8 mouse cellular contexts compared by ENCODE assay signal in the genomic region with DNA sequence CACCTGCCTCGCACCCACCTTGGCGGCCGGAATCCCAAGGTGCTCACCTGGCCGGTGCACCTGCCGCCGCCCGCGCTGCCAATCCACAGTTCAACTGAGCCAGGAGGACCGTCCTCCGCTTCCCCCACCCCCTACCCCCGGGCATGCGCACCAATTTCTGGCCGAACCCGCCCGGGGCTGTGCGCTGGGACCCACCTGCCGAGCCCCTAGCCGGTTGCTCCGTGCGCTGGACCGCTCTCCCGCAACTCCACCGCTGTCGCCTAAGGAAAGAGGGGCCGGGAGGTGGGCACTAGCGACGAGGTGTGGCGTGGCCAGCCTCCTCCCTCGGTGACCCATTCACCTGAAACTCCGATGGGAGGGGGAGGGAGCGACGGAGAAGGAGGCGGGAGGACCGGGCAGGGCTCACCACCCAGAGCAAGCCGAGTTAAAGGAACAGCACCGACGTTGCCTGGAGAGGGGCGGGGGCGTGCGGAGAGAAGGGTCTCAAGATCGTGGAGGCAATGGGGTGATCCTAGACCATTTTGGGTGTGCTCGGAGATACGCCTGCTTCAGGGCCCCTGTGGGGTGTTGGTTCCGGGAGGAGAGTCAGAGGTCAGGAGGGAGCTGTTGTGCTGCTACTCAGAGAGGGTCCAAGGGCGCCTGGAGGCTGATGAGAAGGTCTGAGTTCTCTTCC. TPM values are rescaled to one million over a fixed set of nuclear protein-coding genes. Genes with fewer than 3 reads are reported as not detected.
DNase-seq lines count a peak whose midpoint lies in the region; ATAC-seq lines count a peak whose summit lies in the region.

A gene (minus strand): TSS at position 350 of the 673 bp plus-strand sequence.

- H3K27me3 ChIP-seq in erythroblast, embryonic 14.5 days (ENCODE audit: control insufficient read depth): peaks cover 55% of the 10 kb centered on the region
- peaks cover 36% of the 10 kb centered on the region for H3K27me3 ChIP-seq in heart, embryonic 11.5 days (ENCODE audit: control insufficient read depth, insufficient read depth, low read length)
- peaks cover 41% of the 10 kb centered on the region for H3K27me3 ChIP-seq in kidney, embryonic 16.5 days (ENCODE audit: insufficient read depth, low read length)
- H3K27me3 ChIP-seq in liver, embryonic 13.5 days: peaks cover 51% of the 10 kb centered on the region
- peaks cover 46% of the 10 kb centered on the region for H3K27me3 ChIP-seq in neural tube, embryonic 12.5 days (replicated peaks)

- H3K36me3 ChIP-seq in erythroblast, embryonic 14.5 days (ENCODE audit: control insufficient read depth): no peaks in the 10 kb centered on the region
- H3K36me3 ChIP-seq in heart, embryonic 11.5 days (ENCODE audit: control insufficient read depth, insufficient read depth, low read length): no peaks in the 10 kb centered on the region
- H3K36me3 ChIP-seq in kidney, embryonic 16.5 days (ENCODE audit: insufficient read depth, low read length): no peaks in the 10 kb centered on the region
- H3K36me3 ChIP-seq in liver, embryonic 13.5 days: no peaks in the 10 kb centered on the region
- no peaks in the 10 kb centered on the region for H3K36me3 ChIP-seq in neural tube, embryonic 12.5 days

- H3K4me1 ChIP-seq in erythroblast, embryonic 14.5 days (ENCODE audit: control insufficient read depth): peaks cover 7% of the 10 kb centered on the region
- H3K4me1 ChIP-seq in heart, embryonic 11.5 days (ENCODE audit: control insufficient read depth, insufficient read depth, low read length): 0 out of 2 replicates have a peak, but pooled peaks cover 6% of the 10 kb centered on the region
- peaks cover 18% of the 10 kb centered on the region; the same call in 1 of the 2 replicates for H3K4me1 ChIP-seq in kidney, embryonic 16.5 days (ENCODE audit: insufficient read depth, low read length)
- H3K4me1 ChIP-seq in liver, embryonic 13.5 days (replicated peaks): peaks cover 9% of the 10 kb centered on the region
- peaks cover 19% of the 10 kb centered on the region for H3K4me1 ChIP-seq in neural tube, embryonic 12.5 days

- H3K27ac ChIP-seq in heart, embryonic 11.5 days (ENCODE audit: low read depth, low read length): no peak within 1 kb of the TSS
- peak within 1 kb of the TSS; percentile 78 for H3K27ac ChIP-seq in kidney, embryonic 16.5 days (ENCODE audit: low read length)
- peak within 1 kb of the TSS; percentile 23; the same call in 1 of the 2 replicates for H3K27ac ChIP-seq in liver, embryonic 13.5 days
- H3K27ac ChIP-seq in neural tube, embryonic 12.5 days: no peak within 1 kb of the TSS

- peak; percentile 79 to 83 for DNase-seq in cerebellum, postnatal 36 days
- DNase-seq in liver, embryonic 13.5 days: no peak
- peak; percentile 56 to 62 for DNase-seq in urinary bladder, postnatal 36 days (ENCODE audit: low spot score in 2 of 2)

- peak within 1 kb of the TSS; percentile 64 for H3K9ac ChIP-seq in heart, embryonic 11.5 days (ENCODE audit: low read depth, low read length)
- H3K9ac ChIP-seq in kidney, embryonic 16.5 days (replicated peaks; ENCODE audit: low read length): peak within 1 kb of the TSS; percentile 83
- peak within 1 kb of the TSS; percentile 60 for H3K9ac ChIP-seq in liver, embryonic 13.5 days
- H3K9ac ChIP-seq in neural tube, embryonic 12.5 days: peak within 1 kb of the TSS; percentile 49

- 0% methylated on average over 45 of the region's 45 CpGs for WGBS in heart, embryonic 11.5 days (ENCODE audit: insufficient replicate concordance)
- 0% methylated on average over 40 of the region's 45 CpGs for WGBS in kidney, embryonic 16.5 days
- under 1% methylated on average over 45 of the region's 45 CpGs for WGBS in liver, embryonic 13.5 days (ENCODE audit: insufficient replicate concordance)
- WGBS in neural tube, embryonic 12.5 days: under 1% methylated on average over 45 of the region's 45 CpGs

- ATAC-seq in erythroblast, adult 5-6 weeks (replicated peaks; ENCODE audit: low FRiP score, poor library complexity, severe bottlenecking): no peak
- ATAC-seq in heart, embryonic 11.5 days (replicated peaks; ENCODE audit: insufficient number of reproducible peaks, low FRiP score, low TSS enrichment): peak; percentile 46; the same call in 1 of the 2 replicates
- ATAC-seq in kidney, embryonic 16.5 days (ENCODE audit: low FRiP score, low TSS enrichment): peak; percentile 89
- peak; percentile 74 for ATAC-seq in liver, embryonic 13.5 days (ENCODE audit: low read depth)
- ATAC-seq in neural tube, embryonic 12.5 days (ENCODE audit: low FRiP score, low read depth): peak; percentile 65

- no peaks in the 10 kb centered on the region; the same call in 1 of the 2 replicates for H3K9me3 ChIP-seq in erythroblast, embryonic 14.5 days (ENCODE audit: control insufficient read depth, low read length)
- no peaks in the 10 kb centered on the region for H3K9me3 ChIP-seq in heart, embryonic 11.5 days (replicated peaks; ENCODE audit: control insufficient read depth, low read length)
- no peaks in the 10 kb centered on the region for H3K9me3 ChIP-seq in kidney, embryonic 16.5 days (ENCODE audit: low read length)
- H3K9me3 ChIP-seq in liver, embryonic 13.5 days (replicated peaks): no peaks in the 10 kb centered on the region
- H3K9me3 ChIP-seq in neural tube, embryonic 12.5 days: no peaks in the 10 kb centered on the region

- peak within 1 kb of the TSS; percentile 100 for H3K4me2 ChIP-seq in heart, embryonic 11.5 days
- peak within 1 kb of the TSS; percentile 97 for H3K4me2 ChIP-seq in kidney, embryonic 16.5 days (replicated peaks; ENCODE audit: low read depth, low read length)
- H3K4me2 ChIP-seq in liver, embryonic 13.5 days: peak within 1 kb of the TSS; percentile 78
- peak within 1 kb of the TSS; percentile 100 for H3K4me2 ChIP-seq in neural tube, embryonic 12.5 days (replicated peaks)

- H3K4me3 ChIP-seq in erythroblast, embryonic 14.5 days (replicated peaks): peak within 1 kb of the TSS; percentile 60
- H3K4me3 ChIP-seq in heart, embryonic 11.5 days (ENCODE audit: low read depth, low read length): peak within 1 kb of the TSS; percentile 75
- H3K4me3 ChIP-seq in kidney, embryonic 16.5 days (ENCODE audit: low read length): peak within 1 kb of the TSS; percentile 73
- peak within 1 kb of the TSS; percentile 64 for H3K4me3 ChIP-seq in liver, embryonic 13.5 days (replicated peaks)
- H3K4me3 ChIP-seq in neural tube, embryonic 12.5 days: peak within 1 kb of the TSS; percentile 54

RNA-seq across cellular contexts. Expression of the gene that starts here (rescaled TPM):
- not detected in 2 replicates for polyA plus RNA-seq in erythroblast, embryonic 14.5 days (2012)
- not detected in 2 replicates for total RNA-seq in erythroblast, adult 5-6 weeks (2015; ENCODE audit: low replicate concordance)
- 1.4 TPM in 1 of 2 replicates, not detected in the other for total RNA-seq in erythroblast, adult 5-6 weeks (2017; ENCODE audit: low replicate concordance)
- 1.5 and 1.7 TPM in 2 replicates for polyA plus RNA-seq in heart, embryonic 11.5 days (2014; fragmentation: Nextera tagmentation; extraction: Ambion mirVana)
- 34.3 and 34.4 TPM in 2 replicates for polyA plus RNA-seq in kidney, embryonic 16.5 days (2015; fragmentation: Nextera tagmentation; extraction: Ambion mirVana)
- 5.3 and 6.4 TPM in 2 replicates for polyA plus RNA-seq in liver, embryonic 13.5 days (2015; fragmentation: Nextera tagmentation; extraction: Ambion mirVana)
- polyA plus RNA-seq in neural tube, embryonic 12.5 days (2016; fragmentation: Nextera tagmentation; extraction: Ambion mirVana): 1.6 and 1.8 TPM in 2 replicates

Comparison
In these comparisons a context has a peak if more than half of its experiments do, and no peak if none do; other contexts are left out.
1. H3K27ac ChIP-seq: peak in kidney, embryonic 16.5 days (single experiment) and liver, embryonic 13.5 days (single experiment); none in heart, embryonic 11.5 days (single experiment) and neural tube, embryonic 12.5 days (single experiment).
2. Peak in every context shown above with its lines, with median percentiles within 50 percentile points of each other: H3K4me3 ChIP-seq, H3K4me2 ChIP-seq and H3K9ac ChIP-seq.